Mouse (Mus musculus): Measurements from ENCODE around the gene Gulp1. TPM values are rescaled to one million over a fixed set of nuclear protein-coding genes. Genes with fewer than 3 reads are reported as not detected.

Gene Gulp1
- polyA plus RNA-seq, 1 experiment from 2014 or later, result 22.4 TPM

- Histone ChIP-seq H3K9me3 (ENCODE audit: control insufficient read depth, low read length) (no peaks in the 10 kb centered on the region), H3K4me1 (ENCODE audit: control insufficient read depth, insufficient read depth, low read length) (no peaks in the 10 kb centered on the region), H3K9ac (ENCODE audit: low read length) (no peak overlapping the region), H3K27ac (ENCODE audit: low read depth, low read length) (no peak overlapping the region), H3K4me3 (ENCODE audit: low read depth, low read length) (no peak overlapping the region), H3K27me3 (ENCODE audit: control insufficient read depth, insufficient read depth, low read length) (no peaks in the 10 kb centered on the region), H3K36me3 (ENCODE audit: control insufficient read depth, insufficient read depth, low read length) (no peaks in the 10 kb centered on the region), H3K4me2 (ENCODE audit: low read depth) (no peak overlapping the region)
- ATAC-seq (ENCODE audit: insufficient read depth, low FRiP score, low TSS enrichment) (no peak), DNase-seq (ENCODE audit: low spot score) (no peak)
- WGBS, result 71% methylated on average over 3 of the region's 3 CpGs
Observed at GRCm38 (mm10) chr1:44580390-44580789, 29.1 kb downstream of the Gulp1 start.

- no peak overlapping the region for H3K4me2 ChIP-seq (ENCODE audit: low read depth)
- no peaks in the 10 kb centered on the region for H3K36me3 ChIP-seq (ENCODE audit: control insufficient read depth, insufficient read depth, low read length)
- ATAC-seq (ENCODE audit: insufficient read depth, low FRiP score, low TSS enrichment), result peak; percentile 41; the same call in 1 of the 2 replicates
- 27% methylated on average over 3 of the region's 3 CpGs for whole genome bisulfite sequencing
- no peaks in the 10 kb centered on the region for H3K4me1 ChIP-seq (ENCODE audit: control insufficient read depth, insufficient read depth, low read length)
- no peak overlapping the region for H3K4me3 ChIP-seq (ENCODE audit: low read depth, low read length)
- H3K9me3 ChIP-seq (ENCODE audit: control insufficient read depth, low read length), result no peaks in the 10 kb centered on the region
- H3K9ac ChIP-seq (ENCODE audit: low read length), result no peak overlapping the region
- no peaks in the 10 kb centered on the region for H3K27me3 ChIP-seq (ENCODE audit: control insufficient read depth, insufficient read depth, low read length)
- peak; percentile 24 for DNase-seq (ENCODE audit: low spot score)
- no peak overlapping the region for H3K27ac ChIP-seq (ENCODE audit: low read depth, low read length)
Observed at GRCm38 (mm10) chr1:44584886-44585385, 33.6 kb downstream of the Gulp1 start.

- WGBS, result 53% methylated on average over 3 of the region's 3 CpGs
- ATAC-seq (ENCODE audit: insufficient read depth, low FRiP score, low TSS enrichment), result no peak
- Histone ChIP-seq H3K36me3 (ENCODE audit: control insufficient read depth, insufficient read depth, low read length) (no peaks in the 10 kb centered on the region), H3K4me2 (ENCODE audit: low read depth) (no peak overlapping the region), H3K9ac (ENCODE audit: low read length) (no peak overlapping the region), H3K9me3 (ENCODE audit: control insufficient read depth, low read length) (no peaks in the 10 kb centered on the region), H3K4me1 (ENCODE audit: control insufficient read depth, insufficient read depth, low read length) (no peaks in the 10 kb centered on the region), H3K27ac (ENCODE audit: low read depth, low read length) (no peak overlapping the region), H3K4me3 (ENCODE audit: low read depth, low read length) (no peak overlapping the region), H3K27me3 (ENCODE audit: control insufficient read depth, insufficient read depth, low read length) (no peaks in the 10 kb centered on the region)
- DNase-seq (ENCODE audit: low spot score), result no peak
Observed at GRCm38 (mm10) chr1:44591742-44592141, 40.4 kb downstream of the Gulp1 start.

GRCm38 (mm10) chr1:44593109-44593508 lies 41.8 kb downstream of the Gulp1 start:
- Histone ChIP-seq H3K9ac (ENCODE audit: low read length) (no peak overlapping the region), H3K27me3 (ENCODE audit: control insufficient read depth, insufficient read depth, low read length) (no peaks in the 10 kb centered on the region), H3K36me3 (ENCODE audit: control insufficient read depth, insufficient read depth, low read length) (no peaks in the 10 kb centered on the region), H3K27ac (ENCODE audit: low read depth, low read length) (no peak overlapping the region), H3K9me3 (ENCODE audit: control insufficient read depth, low read length) (no peaks in the 10 kb centered on the region), H3K4me3 (ENCODE audit: low read depth, low read length) (no peak overlapping the region), H3K4me2 (ENCODE audit: low read depth) (no peak overlapping the region), H3K4me1 (ENCODE audit: control insufficient read depth, insufficient read depth, low read length) (no peaks in the 10 kb centered on the region)
- ATAC-seq (ENCODE audit: insufficient read depth, low FRiP score, low TSS enrichment) (no peak), DNase-seq (ENCODE audit: low spot score) (no peak)
- WGBS, result 80% methylated on average over 1 of the region's 1 CpGs

- Histone ChIP-seq H3K4me2 (ENCODE audit: low read depth) (no peak overlapping the region), H3K27ac (ENCODE audit: low read depth, low read length) (no peak overlapping the region), H3K9me3 (ENCODE audit: control insufficient read depth, low read length) (no peaks in the 10 kb centered on the region), H3K27me3 (ENCODE audit: control insufficient read depth, insufficient read depth, low read length) (no peaks in the 10 kb centered on the region), H3K4me3 (ENCODE audit: low read depth, low read length) (no peak overlapping the region), H3K4me1 (ENCODE audit: control insufficient read depth, insufficient read depth, low read length) (no peaks in the 10 kb centered on the region), H3K9ac (ENCODE audit: low read length) (no peak overlapping the region), H3K36me3 (ENCODE audit: control insufficient read depth, insufficient read depth, low read length) (no peaks in the 10 kb centered on the region)
- WGBS, result 89% methylated on average over 2 of the region's 2 CpGs
- DNase-seq (ENCODE audit: low spot score) (no peak), ATAC-seq (ENCODE audit: insufficient read depth, low FRiP score, low TSS enrichment) (no peak)
Observed at GRCm38 (mm10) chr1:44598312-44598711, 47.0 kb downstream of the Gulp1 start.

GRCm38 (mm10) chr1:44613294-44614041 lies 62.2 kb downstream of the Gulp1 start:
- no peaks in the 10 kb centered on the region for H3K4me1 ChIP-seq (ENCODE audit: control insufficient read depth, insufficient read depth, low read length)
- H3K9ac ChIP-seq (ENCODE audit: low read length), result no peak overlapping the region
- no peak overlapping the region for H3K4me3 ChIP-seq (ENCODE audit: low read depth, low read length)
- 38% methylated on average over 2 of the region's 2 CpGs for WGBS
- no peaks in the 10 kb centered on the region for H3K27me3 ChIP-seq (ENCODE audit: control insufficient read depth, insufficient read depth, low read length)
- H3K27ac ChIP-seq (ENCODE audit: low read depth, low read length), result no peak overlapping the region
- no peak overlapping the region for H3K4me2 ChIP-seq (ENCODE audit: low read depth)
- DNase-seq (ENCODE audit: low spot score), result no peak
- no peak; the same call in 1 of the 2 replicates for ATAC-seq (ENCODE audit: insufficient read depth, low FRiP score, low TSS enrichment)
- no peaks in the 10 kb centered on the region for H3K36me3 ChIP-seq (ENCODE audit: control insufficient read depth, insufficient read depth, low read length)
- no peaks in the 10 kb centered on the region for H3K9me3 ChIP-seq (ENCODE audit: control insufficient read depth, low read length)

GRCm38 (mm10) chr1:44618751-44619150 lies 67.4 kb downstream of the Gulp1 start:
- H3K36me3 ChIP-seq (ENCODE audit: control insufficient read depth, insufficient read depth, low read length), result no peaks in the 10 kb centered on the region
- ATAC-seq (ENCODE audit: insufficient read depth, low FRiP score, low TSS enrichment), result no peak
- H3K4me2 ChIP-seq (ENCODE audit: low read depth), result no peak overlapping the region
- H3K9me3 ChIP-seq (ENCODE audit: control insufficient read depth, low read length), result no peaks in the 10 kb centered on the region
- no peak overlapping the region for H3K27ac ChIP-seq (ENCODE audit: low read depth, low read length)
- WGBS, result 61% methylated on average over 2 of the region's 2 CpGs
- no peak for DNase-seq (ENCODE audit: low spot score)
- no peak overlapping the region for H3K4me3 ChIP-seq (ENCODE audit: low read depth, low read length)
- no peaks in the 10 kb centered on the region for H3K27me3 ChIP-seq (ENCODE audit: control insufficient read depth, insufficient read depth, low read length)
- no peaks in the 10 kb centered on the region for H3K4me1 ChIP-seq (ENCODE audit: control insufficient read depth, insufficient read depth, low read length)
- H3K9ac ChIP-seq (ENCODE audit: low read length), result no peak overlapping the region

- no peaks in the 10 kb centered on the region for H3K27me3 ChIP-seq (ENCODE audit: control insufficient read depth, insufficient read depth, low read length)
- no peaks in the 10 kb centered on the region for H3K9me3 ChIP-seq (ENCODE audit: control insufficient read depth, low read length)
- no peaks in the 10 kb centered on the region for H3K4me1 ChIP-seq (ENCODE audit: control insufficient read depth, insufficient read depth, low read length)
- H3K4me2 ChIP-seq (ENCODE audit: low read depth), result no peak overlapping the region
- ATAC-seq (ENCODE audit: insufficient read depth, low FRiP score, low TSS enrichment) (no peak), DNase-seq (ENCODE audit: low spot score) (no peak)
- no peak overlapping the region for H3K9ac ChIP-seq (ENCODE audit: low read length)
- WGBS, result 59% methylated on average over 4 of the region's 4 CpGs
- H3K36me3 ChIP-seq (ENCODE audit: control insufficient read depth, insufficient read depth, low read length), result no peaks in the 10 kb centered on the region
- H3K27ac ChIP-seq (ENCODE audit: low read depth, low read length), result no peak overlapping the region
- no peak overlapping the region for H3K4me3 ChIP-seq (ENCODE audit: low read depth, low read length)
Observed at GRCm38 (mm10) chr1:44634481-44634880, 83.2 kb downstream of the Gulp1 start.

GRCm38 (mm10) chr1:44645678-44646276 lies 94.5 kb downstream of the Gulp1 start:
- 87% methylated on average over 6 of the region's 6 CpGs for WGBS

More at GRCm38 (mm10) chr1:44645678-44646276, 94.5 kb downstream of the Gulp1 start:
- no peak overlapping the region for H3K9ac ChIP-seq (ENCODE audit: low read length)
- DNase-seq (ENCODE audit: low spot score) (no peak), ATAC-seq (ENCODE audit: insufficient read depth, low FRiP score, low TSS enrichment) (no peak)
- no peak overlapping the region for H3K4me2 ChIP-seq (ENCODE audit: low read depth)
- H3K36me3 ChIP-seq (ENCODE audit: control insufficient read depth, insufficient read depth, low read length), result no peaks in the 10 kb centered on the region
- no peaks in the 10 kb centered on the region for H3K27me3 ChIP-seq (ENCODE audit: control insufficient read depth, insufficient read depth, low read length)
- H3K9me3 ChIP-seq (ENCODE audit: control insufficient read depth, low read length), result no peaks in the 10 kb centered on the region
- no peak overlapping the region for H3K27ac ChIP-seq (ENCODE audit: low read depth, low read length)
- no peaks in the 10 kb centered on the region for H3K4me1 ChIP-seq (ENCODE audit: control insufficient read depth, insufficient read depth, low read length)
- no peak overlapping the region for H3K4me3 ChIP-seq (ENCODE audit: low read depth, low read length)

Measured in neural tube, embryonic 11.5 days (tissue).